Mouse (Mus musculus) heart, embryonic 11.5 days (tissue): ENCODE data around the gene Zc2hc1b. TPM values are rescaled to one million over a fixed set of nuclear protein-coding genes. Genes with fewer than 3 reads are reported as not detected.
A peak's percentile ranks its signal among the peaks of the same experiment; 100 is the strongest.

Experiments
- ATAC-seq: fragments of 200-750 bp; cut with Nextera tagmentation; replicated peaks from 2 replicates; pipeline ENCODE4 v1.8.0; 2017; ENCODE audit warnings: moderate library complexity; ENCODE audit not compliant: insufficient number of reproducible peaks, low FRiP score, low TSS enrichment
- H3K27ac ChIP-seq: fragments of 300-500 bp; sonication (generic); 2 replicates; pipeline ENCODE4 v1.5.1; 2014; ENCODE audit warnings: mild to moderate bottlenecking, low read depth, low read length
- H3K27me3 ChIP-seq: fragments of 300-500 bp; sonication (generic); 2 replicates; pipeline ENCODE4 v1.6.1; 2014; ENCODE audit warnings: mild to moderate bottlenecking, low read length, mixed read lengths; ENCODE audit not compliant: control insufficient read depth, insufficient read depth
- H3K36me3 ChIP-seq: fragments of 300-500 bp; sonication (generic); 2 replicates; pipeline ENCODE4 v1.6.1; 2014; ENCODE audit warnings: mild to moderate bottlenecking, low read length, moderate library complexity, mixed read lengths; ENCODE audit not compliant: control insufficient read depth, insufficient read depth
- H3K4me1 ChIP-seq: fragments of 300-500 bp; sonication (generic); 2 replicates; pipeline ENCODE4 v1.6.1; 2014; ENCODE audit warnings: low read length; ENCODE audit not compliant: control insufficient read depth, insufficient read depth
- H3K4me2 ChIP-seq: fragments of 300-500 bp; sonication (generic); 2 replicates; pipeline ENCODE4 v1.6.1; 2014; ENCODE audit warnings: mild to moderate bottlenecking, moderate library complexity
- H3K4me3 ChIP-seq: fragments of 300-500 bp; sonication (generic); 2 replicates; pipeline ENCODE4 v1.5.1; 2014; ENCODE audit warnings: low read depth, low read length
- H3K9ac ChIP-seq: fragments of 300-500 bp; sonication (generic); 2 replicates; pipeline ENCODE4 v1.6.1; 2014; ENCODE audit warnings: mild to moderate bottlenecking, low read depth, low read length, moderate library complexity
- H3K9me3 ChIP-seq: fragments of 300-500 bp; sonication (generic); replicated peaks from 2 replicates; pipeline ENCODE4 v1.6.1; 2016; ENCODE audit warnings: low read length; ENCODE audit not compliant: control insufficient read depth
- WGBS: fragments of 180-500 bp; shearing (Covaris S2); extraction: QIAGEN DNeasy Blood & Tissue Kit; methylation state at CpG from one replicate; pipeline ENCODE4 v1.1.7; 2014; ENCODE audit not compliant: insufficient replicate concordance; 5-methylcytosine and 5-hydroxymethylcytosine counted together
- polyA plus RNA-seq: library from polyadenylated mRNA; unstranded; fragments of >200 nt; fragmentation: Nextera tagmentation; extraction: Ambion mirVana; gene quantifications from 2 replicates; pipeline ENCODE4 v1.2.1, GENCODE M21; 2014

The Zc2hc1b gene
- polyA plus RNA-seq, 1 experiment from 2014 or later: not detected

- Histone ChIP-seq H3K4me3 (no peak overlapping the region), H3K4me2 (no peak overlapping the region), H3K9me3 (no peaks in the 10 kb centered on the region), H3K27ac (peak overlapping the region; percentile 62), H3K36me3 (0 out of 2 replicates have a peak, but pooled peaks cover 2% of the 10 kb centered on the region), H3K4me1 (peaks cover 34% of the 10 kb centered on the region), H3K27me3 (no peaks in the 10 kb centered on the region), H3K9ac (no peak overlapping the region)
- 27% methylated on average over 9 of the region's 9 CpGs for WGBS
- ATAC-seq: peak; percentile 70
These were observed 60.8 kb downstream of the Zc2hc1b start for GRCm38 (mm10) chr10:13116706-13117665.

- Histone ChIP-seq H3K9me3 (no peaks in the 10 kb centered on the region), H3K27me3 (no peaks in the 10 kb centered on the region), H3K27ac (no peak overlapping the region), H3K36me3 (0 out of 2 replicates have a peak, but pooled peaks cover 2% of the 10 kb centered on the region), H3K9ac (no peak overlapping the region), H3K4me2 (no peak overlapping the region), H3K4me1 (peaks cover 39% of the 10 kb centered on the region), H3K4me3 (no peak overlapping the region)
- 72% methylated on average over 4 of the region's 4 CpGs for WGBS
- no peak for ATAC-seq
These were observed 62.8 kb downstream of the Zc2hc1b start for GRCm38 (mm10) chr10:13115030-13115429.

- Histone ChIP-seq H3K27me3 (no peaks in the 10 kb centered on the region), H3K27ac (no peak overlapping the region), H3K36me3 (0 out of 2 replicates have a peak, but pooled peaks cover 2% of the 10 kb centered on the region), H3K9ac (no peak overlapping the region), H3K4me2 (no peak overlapping the region), H3K4me3 (no peak overlapping the region), H3K4me1 (peaks cover 52% of the 10 kb centered on the region), H3K9me3 (no peaks in the 10 kb centered on the region)
- 82% methylated on average over 4 of the region's 4 CpGs for WGBS
- ATAC-seq: no peak
These were observed 64.2 kb downstream of the Zc2hc1b start for GRCm38 (mm10) chr10:13113641-13114040.

GRCm38 (mm10) chr10:13112849-13113248 is 65.0 kb downstream of the Zc2hc1b start:
- ATAC-seq: no peak
- WGBS: 51% methylated on average over 3 of the region's 3 CpGs
- H3K9ac ChIP-seq: no peak overlapping the region
- no peaks in the 10 kb centered on the region for H3K27me3 ChIP-seq
- no peak overlapping the region for H3K4me2 ChIP-seq
- no peak overlapping the region for H3K27ac ChIP-seq
- no peaks in the 10 kb centered on the region for H3K9me3 ChIP-seq
- peaks cover 50% of the 10 kb centered on the region for H3K4me1 ChIP-seq
- H3K36me3 ChIP-seq: 0 out of 2 replicates have a peak, but pooled peaks cover 2% of the 10 kb centered on the region
- H3K4me3 ChIP-seq: no peak overlapping the region

GRCm38 (mm10) chr10:13109781-13110180 is 68.0 kb downstream of the Zc2hc1b start:
- Histone ChIP-seq H3K27me3 (no peaks in the 10 kb centered on the region), H3K9me3 (no peaks in the 10 kb centered on the region), H3K4me2 (no peak overlapping the region), H3K27ac (peak overlapping the region; percentile 64), H3K36me3 (no peaks in the 10 kb centered on the region), H3K4me3 (no peak overlapping the region), H3K4me1 (peaks cover 40% of the 10 kb centered on the region), H3K9ac (no peak overlapping the region)
- ATAC-seq: peak; percentile 36; the same call in 1 of the 2 replicates
- WGBS: 40% methylated on average over 1 of the region's 1 CpGs

GRCm38 (mm10) chr10:13108847-13109246 is 69.0 kb downstream of the Zc2hc1b start:
- no peaks in the 10 kb centered on the region for H3K36me3 ChIP-seq
- peaks cover 40% of the 10 kb centered on the region for H3K4me1 ChIP-seq
- H3K27ac ChIP-seq: peak overlapping the region; percentile 31; the same call in 1 of the 2 replicates
- no peaks in the 10 kb centered on the region for H3K27me3 ChIP-seq
- ATAC-seq: no peak
- H3K4me3 ChIP-seq: no peak overlapping the region
- WGBS: 65% methylated on average over 4 of the region's 4 CpGs
- H3K9me3 ChIP-seq: no peaks in the 10 kb centered on the region
- no peak overlapping the region for H3K9ac ChIP-seq
- no peak overlapping the region for H3K4me2 ChIP-seq

- Histone ChIP-seq H3K4me1 (peaks cover 40% of the 10 kb centered on the region), H3K27ac (peak overlapping the region; percentile 37; the same call in 1 of the 2 replicates)
These were observed 69.7 kb downstream of the Zc2hc1b start for GRCm38 (mm10) chr10:13108021-13108548.

GRCm38 (mm10) chr10:13106909-13107624 is 70.8 kb downstream of the Zc2hc1b start:
- no peak overlapping the region for H3K9ac ChIP-seq

More at GRCm38 (mm10) chr10:13108021-13108548, 69.7 kb downstream of the Zc2hc1b start:
- ATAC-seq: no peak
- no peak overlapping the region for H3K9ac ChIP-seq
- 45% methylated on average over 7 of the region's 7 CpGs for WGBS
- no peaks in the 10 kb centered on the region for H3K9me3 ChIP-seq
- no peak overlapping the region for H3K4me3 ChIP-seq
- no peak overlapping the region for H3K4me2 ChIP-seq
- no peaks in the 10 kb centered on the region for H3K36me3 ChIP-seq
- H3K27me3 ChIP-seq: no peaks in the 10 kb centered on the region

More at GRCm38 (mm10) chr10:13106909-13107624, 70.8 kb downstream of the Zc2hc1b start:
- no peak for ATAC-seq
- no peak overlapping the region for H3K4me3 ChIP-seq
- no peaks in the 10 kb centered on the region for H3K27me3 ChIP-seq
- H3K9me3 ChIP-seq: no peaks in the 10 kb centered on the region
- H3K36me3 ChIP-seq: no peaks in the 10 kb centered on the region
- no peak overlapping the region for H3K4me2 ChIP-seq
- 61% methylated on average over 9 of the region's 9 CpGs for WGBS
- peak overlapping the region; percentile 67; the same call in 1 of the 2 replicates for H3K27ac ChIP-seq
- H3K4me1 ChIP-seq: peaks cover 34% of the 10 kb centered on the region
